Mouse (Mus musculus) yolk sac, embryonic 10.5 days (tissue): ENCODE measurements around the gene Lhfpl2.

Experiments used
- DNase-seq: peaks from one replicate; pipeline ENCODE4 v3.0.0-alpha.2; 2017; ENCODE audit warnings: low spot score

The Lhfpl2 gene

GRCm38 (mm10) chr13:94174577-94175279 lies 117.1 kb downstream of the Lhfpl2 start:
- no peak for DNase-seq

- no peak for DNase-seq
Measured at GRCm38 (mm10) chr13:94175379-94176050, 117.9 kb downstream of the Lhfpl2 start.

- no peak for DNase-seq
Measured at GRCm38 (mm10) chr13:94177148-94177547, 119.6 kb downstream of the Lhfpl2 start.

- no peak for DNase-seq
Measured at GRCm38 (mm10) chr13:94178401-94179040, 120.9 kb downstream of the Lhfpl2 start.

GRCm38 (mm10) chr13:94180477-94181420 lies 123.2 kb downstream of the Lhfpl2 start:
- no peak for DNase-seq

GRCm38 (mm10) chr13:94182026-94182425 lies 124.4 kb downstream of the Lhfpl2 start:
- no peak for DNase-seq

- no peak for DNase-seq
Measured at GRCm38 (mm10) chr13:94183372-94184021, 125.9 kb downstream of the Lhfpl2 start.

- DNase-seq = no peak
Measured at GRCm38 (mm10) chr13:94184726-94185456, 127.3 kb downstream of the Lhfpl2 start.

GRCm38 (mm10) chr13:94185631-94186030 lies 128.0 kb downstream of the Lhfpl2 start:
- no peak for DNase-seq

GRCm38 (mm10) chr13:94188200-94189086 lies 130.8 kb downstream of the Lhfpl2 start:
- DNase-seq = no peak

- DNase-seq = no peak
Measured at GRCm38 (mm10) chr13:94190386-94190785, 132.8 kb downstream of the Lhfpl2 start.

- no peak for DNase-seq
Measured at GRCm38 (mm10) chr13:94193227-94193626, 135.6 kb downstream of the Lhfpl2 start.

GRCm38 (mm10) chr13:94198616-94199015 lies 141.0 kb downstream of the Lhfpl2 start:
- DNase-seq = no peak

- no peak for DNase-seq
Measured at GRCm38 (mm10) chr13:94199829-94200228, 142.2 kb downstream of the Lhfpl2 start.

- DNase-seq = peak; percentile 19
Measured at GRCm38 (mm10) chr13:94205234-94205633, 147.6 kb downstream of the Lhfpl2 start.

GRCm38 (mm10) chr13:94207973-94208372 lies 150.4 kb downstream of the Lhfpl2 start:
- DNase-seq = no peak

- DNase-seq = no peak
Measured at GRCm38 (mm10) chr13:94208892-94209291, 151.3 kb downstream of the Lhfpl2 start.

GRCm38 (mm10) chr13:94211236-94212119 lies 153.9 kb downstream of the Lhfpl2 start:
- DNase-seq = no peak

GRCm38 (mm10) chr13:94212179-94212578 lies 154.6 kb downstream of the Lhfpl2 start:
- DNase-seq = no peak
